Mouse (Mus musculus): Measurements from ENCODE around the gene Col7a1. TPM values are rescaled to one million over a fixed set of nuclear protein-coding genes. Genes with fewer than 3 reads are reported as not detected.

Gene Col7a1
- polyA plus RNA-seq, 1 experiment: 7.9 TPM

- DNase-seq: no peak
- Histone ChIP-seq H3K36me3 (ENCODE audit: control insufficient read depth, insufficient read depth, low read length) (no peaks in the 10 kb centered on the region), H3K27ac (ENCODE audit: control insufficient read depth, insufficient read depth, low read length) (peak overlapping the region; percentile 51), H3K4me1 (replicated peaks; ENCODE audit: control insufficient read depth, insufficient read depth, low read length) (peaks cover 13% of the 10 kb centered on the region), H3K27me3 (ENCODE audit: control insufficient read depth, insufficient read depth, low read length) (no peaks in the 10 kb centered on the region), H3K4me3 (ENCODE audit: control insufficient read depth, insufficient read depth, low read length) (no peak overlapping the region)
- WGBS: 63% methylated on average over 17 of the region's 17 CpGs
- no peak for TF ChIP-seq CTCF (IDR thresholded peaks at IDR 0.05; ENCODE audit: borderline replicate concordance, control insufficient read depth, extremely low read depth, insufficient read depth, low read length, poor library complexity)
- no peak for TF ChIP-seq POLR2A (IDR thresholded peaks at IDR 0.05; ENCODE audit: control insufficient read depth, extremely low read depth, insufficient read depth, low read length, poor library complexity)
Observed at GRCm38 (mm10) chr9:109022866-109023685, 69.7 kb downstream of the Col7a1 start.

GRCm38 (mm10) chr9:109027521-109027920 is 74.1 kb downstream of the Col7a1 start:
- no peak for TF ChIP-seq CTCF (IDR thresholded peaks at IDR 0.05; ENCODE audit: borderline replicate concordance, control insufficient read depth, extremely low read depth, insufficient read depth, low read length, poor library complexity)
- TF ChIP-seq POLR2A (IDR thresholded peaks at IDR 0.05; ENCODE audit: control insufficient read depth, extremely low read depth, insufficient read depth, low read length, poor library complexity): no peak
- no peak overlapping the region for H3K27ac ChIP-seq (ENCODE audit: control insufficient read depth, insufficient read depth, low read length)
- no peaks in the 10 kb centered on the region for H3K36me3 ChIP-seq (ENCODE audit: control insufficient read depth, insufficient read depth, low read length)
- no peaks in the 10 kb centered on the region for H3K27me3 ChIP-seq (ENCODE audit: control insufficient read depth, insufficient read depth, low read length)
- H3K4me1 ChIP-seq (replicated peaks; ENCODE audit: control insufficient read depth, insufficient read depth, low read length): peaks cover 11% of the 10 kb centered on the region; the same call in 1 of the 2 replicates
- H3K4me3 ChIP-seq (ENCODE audit: control insufficient read depth, insufficient read depth, low read length): no peak overlapping the region
- DNase-seq: no peak
- 85% methylated on average over 8 of the region's 8 CpGs for WGBS

GRCm38 (mm10) chr9:109028421-109028820 is 75.0 kb downstream of the Col7a1 start:
- WGBS: 98% methylated on average over 3 of the region's 3 CpGs
- Histone ChIP-seq H3K4me3 (ENCODE audit: control insufficient read depth, insufficient read depth, low read length) (no peak overlapping the region), H3K27me3 (ENCODE audit: control insufficient read depth, insufficient read depth, low read length) (no peaks in the 10 kb centered on the region), H3K36me3 (ENCODE audit: control insufficient read depth, insufficient read depth, low read length) (no peaks in the 10 kb centered on the region), H3K4me1 (replicated peaks; ENCODE audit: control insufficient read depth, insufficient read depth, low read length) (peaks cover 6% of the 10 kb centered on the region; the same call in 1 of the 2 replicates), H3K27ac (ENCODE audit: control insufficient read depth, insufficient read depth, low read length) (no peak overlapping the region)
- no peak for DNase-seq
- TF ChIP-seq CTCF (IDR thresholded peaks at IDR 0.05; ENCODE audit: borderline replicate concordance, control insufficient read depth, extremely low read depth, insufficient read depth, low read length, poor library complexity) (no peak), POLR2A (IDR thresholded peaks at IDR 0.05; ENCODE audit: control insufficient read depth, extremely low read depth, insufficient read depth, low read length, poor library complexity) (no peak)

GRCm38 (mm10) chr9:109028919-109029318 is 75.5 kb downstream of the Col7a1 start:
- H3K36me3 ChIP-seq (ENCODE audit: control insufficient read depth, insufficient read depth, low read length): no peaks in the 10 kb centered on the region
- DNase-seq: no peak
- H3K4me1 ChIP-seq (replicated peaks; ENCODE audit: control insufficient read depth, insufficient read depth, low read length): peaks cover 3% of the 10 kb centered on the region; the same call in 1 of the 2 replicates
- H3K27me3 ChIP-seq (ENCODE audit: control insufficient read depth, insufficient read depth, low read length): no peaks in the 10 kb centered on the region
- TF ChIP-seq CTCF (IDR thresholded peaks at IDR 0.05; ENCODE audit: borderline replicate concordance, control insufficient read depth, extremely low read depth, insufficient read depth, low read length, poor library complexity): no peak
- no peak for TF ChIP-seq POLR2A (IDR thresholded peaks at IDR 0.05; ENCODE audit: control insufficient read depth, extremely low read depth, insufficient read depth, low read length, poor library complexity)
- no peak overlapping the region for H3K27ac ChIP-seq (ENCODE audit: control insufficient read depth, insufficient read depth, low read length)
- 72% methylated on average over 5 of the region's 5 CpGs for WGBS
- H3K4me3 ChIP-seq (ENCODE audit: control insufficient read depth, insufficient read depth, low read length): no peak overlapping the region

GRCm38 (mm10) chr9:109030312-109030711 is 76.9 kb downstream of the Col7a1 start:
- TF ChIP-seq POLR2A (IDR thresholded peaks at IDR 0.05; ENCODE audit: control insufficient read depth, extremely low read depth, insufficient read depth, low read length, poor library complexity): no peak
- TF ChIP-seq CTCF (IDR thresholded peaks at IDR 0.05; ENCODE audit: borderline replicate concordance, control insufficient read depth, extremely low read depth, insufficient read depth, low read length, poor library complexity): no peak
- H3K27ac ChIP-seq (ENCODE audit: control insufficient read depth, insufficient read depth, low read length): no peak overlapping the region
- no peak overlapping the region for H3K4me3 ChIP-seq (ENCODE audit: control insufficient read depth, insufficient read depth, low read length)
- H3K27me3 ChIP-seq (ENCODE audit: control insufficient read depth, insufficient read depth, low read length): no peaks in the 10 kb centered on the region
- H3K4me1 ChIP-seq (replicated peaks; ENCODE audit: control insufficient read depth, insufficient read depth, low read length): peaks cover 3% of the 10 kb centered on the region; the same call in 1 of the 2 replicates
- no peaks in the 10 kb centered on the region for H3K36me3 ChIP-seq (ENCODE audit: control insufficient read depth, insufficient read depth, low read length)
- no peak for DNase-seq
- 90% methylated on average over 3 of the region's 3 CpGs for WGBS

GRCm38 (mm10) chr9:109031001-109031400 is 77.6 kb downstream of the Col7a1 start:
- H3K36me3 ChIP-seq (ENCODE audit: control insufficient read depth, insufficient read depth, low read length): no peaks in the 10 kb centered on the region
- H3K4me1 ChIP-seq (replicated peaks; ENCODE audit: control insufficient read depth, insufficient read depth, low read length): peaks cover 3% of the 10 kb centered on the region; the same call in 1 of the 2 replicates
- TF ChIP-seq POLR2A (IDR thresholded peaks at IDR 0.05; ENCODE audit: control insufficient read depth, extremely low read depth, insufficient read depth, low read length, poor library complexity) (no peak), CTCF (IDR thresholded peaks at IDR 0.05; ENCODE audit: borderline replicate concordance, control insufficient read depth, extremely low read depth, insufficient read depth, low read length, poor library complexity) (no peak)
- no peaks in the 10 kb centered on the region for H3K27me3 ChIP-seq (ENCODE audit: control insufficient read depth, insufficient read depth, low read length)
- H3K27ac ChIP-seq (ENCODE audit: control insufficient read depth, insufficient read depth, low read length): no peak overlapping the region
- no peak overlapping the region for H3K4me3 ChIP-seq (ENCODE audit: control insufficient read depth, insufficient read depth, low read length)
- WGBS: 97% methylated on average over 7 of the region's 7 CpGs
- no peak for DNase-seq

All from thymus, adult 2 months (tissue).